Mouse (Mus musculus) MEL (cell line): ENCODE measurements around the gene Atp13a3. TPM values are rescaled to one million over a fixed set of nuclear protein-coding genes. Genes with fewer than 3 reads are reported as not detected.

Experiments used
- DNase-seq: peaks from one replicate; pipeline ENCODE4 v3.0.0; 2011; ENCODE audit warnings: low read depth, low spot score
- H3K27ac ChIP-seq: 2 replicates; pipeline ENCODE4 v1.5.1; 2012; ENCODE audit warnings: low read depth, mild to moderate bottlenecking, control low read depth, low read length, moderate library complexity; ENCODE audit not compliant: control insufficient read depth
- H3K27me3 ChIP-seq, 2 experiments: fragments of 150-350 bp in 1 of 2; sonication (generic) in 1 of 2; 2 replicates each; pipeline ENCODE4 v1.6.1; 2012; ENCODE audit warnings: low read length in 2 of 2, mild to moderate bottlenecking in 2 of 2, improper control_type of control experiment in 1 of 2, moderate library complexity in 1 of 2; ENCODE audit not compliant: insufficient read depth in 2 of 2, control insufficient read depth in 1 of 2
- H3K36me3 ChIP-seq, 2 experiments: 2 replicates each; pipeline ENCODE4 v1.6.1; 2012 to 2014; ENCODE audit warnings: low read length in 2 of 2, improper control_type of control experiment in 1 of 2, inconsistent platforms in 1 of 2, mild to moderate bottlenecking in 1 of 2; ENCODE audit not compliant: insufficient read depth in 2 of 2, control insufficient read depth in 1 of 2
- H3K4me1 ChIP-seq, 2 experiments: fragments of 150-350 bp in 1 of 2; sonication (generic) in 1 of 2; 2 replicates each; pipeline ENCODE4 v1.6.1; 2012; ENCODE audit warnings: low read length in 2 of 2, improper control_type of control experiment in 1 of 2, mild to moderate bottlenecking in 1 of 2; ENCODE audit not compliant: insufficient read depth in 2 of 2, control insufficient read depth in 1 of 2
- H3K4me3 ChIP-seq, 2 experiments: fragments of 150-350 bp in 1 of 2; sonication (generic) in 1 of 2; 2 replicates each; pipeline ENCODE4 v1.5.1; 2012; ENCODE audit warnings: low read depth in 2 of 2, low read length in 2 of 2, mild to moderate bottlenecking in 2 of 2, moderate library complexity in 2 of 2, control low read depth in 1 of 2, improper control_type of control experiment in 1 of 2; ENCODE audit not compliant: control insufficient read depth in 1 of 2, insufficient read depth in 1 of 2
- H3K79me2 ChIP-seq: 2 replicates; pipeline ENCODE4 v1.6.1; 2012; ENCODE audit warnings: mild to moderate bottlenecking, low read length, moderate library complexity; ENCODE audit not compliant: control insufficient read depth, poor library complexity, insufficient read depth
- H3K9ac ChIP-seq: 2 replicates; pipeline ENCODE4 v1.6.1; 2012; ENCODE audit warnings: low read depth, mild to moderate bottlenecking, control low read depth, low read length, moderate library complexity; ENCODE audit not compliant: control insufficient read depth, poor library complexity, severe bottlenecking
- H3K9me3 ChIP-seq: fragments of 150-350 bp; sonication (generic); replicated peaks from 2 replicates; pipeline ENCODE4 v1.6.1; 2012; ENCODE audit warnings: mild to moderate bottlenecking, low read length, improper control_type of control experiment, moderate library complexity; ENCODE audit not compliant: insufficient read depth
- CHD1 ChIP-seq: IDR thresholded peaks from 2 replicates; pipeline ENCODE4 v1.6.1; 2012; ENCODE audit warnings: low read depth, mild to moderate bottlenecking, inconsistent platforms, low read length, improper control_type of control experiment
- CTCF ChIP-seq, 3 experiments: IDR thresholded peaks in 2 of 3; conservative IDR thresholded peaks in 1 of 3; 2 replicates each; pipeline ENCODE4 v1.5.1; 2011 to 2012; ENCODE audit warnings: low read length in 3 of 3, low read depth in 2 of 3, mild to moderate bottlenecking in 2 of 3, improper control_type of control experiment in 1 of 3, inconsistent platforms in 1 of 3, mixed read lengths in 1 of 3, moderate library complexity in 1 of 3; ENCODE audit not compliant: control insufficient read depth in 1 of 3, insufficient read depth in 1 of 3, poor library complexity in 1 of 3, severe bottlenecking in 1 of 3
- E2F4 ChIP-seq: IDR thresholded peaks from 2 replicates; pipeline ENCODE4 v1.6.1; 2011; ENCODE audit warnings: low read depth, low read length, improper control_type of control experiment, borderline replicate concordance
- ETS1 ChIP-seq: IDR thresholded peaks from 2 replicates; pipeline ENCODE4 v1.6.1; 2012; ENCODE audit warnings: low read depth, mild to moderate bottlenecking, inconsistent platforms, low read length, improper control_type of control experiment, moderate library complexity
- GABPA ChIP-seq: IDR thresholded peaks from 2 replicates; pipeline ENCODE4 v1.6.1; 2012; ENCODE audit warnings: low read depth, mild to moderate bottlenecking, inconsistent platforms, low read length, improper control_type of control experiment, moderate library complexity
- MAZ ChIP-seq: IDR thresholded peaks from 2 replicates; pipeline ENCODE4 v1.6.1; 2012; ENCODE audit warnings: low read depth, mild to moderate bottlenecking, inconsistent platforms, low read length, improper control_type of control experiment
- MEF2A ChIP-seq: IDR thresholded peaks from 2 replicates; pipeline ENCODE4 v1.6.1; 2014; ENCODE audit warnings: low read depth, mild to moderate bottlenecking, inconsistent platforms, low read length, improper control_type of control experiment; ENCODE audit not compliant: poor library complexity, insufficient replicate concordance, severe bottlenecking; ENCODE audit errors: extremely low read depth
- MXI1 ChIP-seq: IDR thresholded peaks from 2 replicates; pipeline ENCODE4 v1.6.1; 2011; ENCODE audit warnings: mild to moderate bottlenecking, low read depth, low read length, improper control_type of control experiment
- MYB ChIP-seq: IDR thresholded peaks from 2 replicates; pipeline ENCODE4 v1.6.1; 2011; ENCODE audit warnings: mild to moderate bottlenecking, low read depth, low read length, improper control_type of control experiment
- MYC ChIP-seq: IDR thresholded peaks from 2 replicates; pipeline ENCODE4 v1.6.1; 2011; ENCODE audit warnings: low read depth, mild to moderate bottlenecking, low read length, improper control_type of control experiment, moderate library complexity
- POLR2AphosphoS2 ChIP-seq: IDR thresholded peaks from 2 replicates; pipeline ENCODE4 v1.6.1; 2011; ENCODE audit warnings: low read length, improper control_type of control experiment
- POLR2AphosphoS5 ChIP-seq: IDR thresholded peaks from 2 replicates; pipeline ENCODE4 v1.6.1; 2012; ENCODE audit warnings: low read depth, borderline replicate concordance, mild to moderate bottlenecking, inconsistent platforms, low read length, moderate library complexity, mixed read lengths
- SIN3A ChIP-seq: IDR thresholded peaks from 2 replicates; pipeline ENCODE4 v1.6.1; 2012; ENCODE audit warnings: low read length, improper control_type of control experiment, inconsistent platforms
- TAL1 ChIP-seq: IDR thresholded peaks from 2 replicates; pipeline ENCODE4 v1.6.1; 2012; ENCODE audit warnings: mild to moderate bottlenecking, inconsistent platforms, low read length, moderate library complexity, mixed read lengths
- TBP ChIP-seq: IDR thresholded peaks from 2 replicates; pipeline ENCODE4 v1.8.0; 2011; ENCODE audit warnings: low read depth, low read length, improper control_type of control experiment
- TCF12 ChIP-seq: IDR thresholded peaks from 2 replicates; pipeline ENCODE4 v1.6.1; 2014; ENCODE audit warnings: low read depth, mild to moderate bottlenecking, inconsistent platforms, low read length, improper control_type of control experiment, moderate library complexity
- UBTF ChIP-seq: IDR thresholded peaks from 2 replicates; pipeline ENCODE4 v1.6.1; 2012; ENCODE audit warnings: low read depth, mild to moderate bottlenecking, inconsistent platforms, low read length, improper control_type of control experiment, moderate library complexity, borderline replicate concordance; ENCODE audit not compliant: insufficient read depth
- ZC3H11A ChIP-seq: IDR thresholded peaks from 2 replicates; pipeline ENCODE4 v1.6.1; 2012; ENCODE audit warnings: low read depth, mild to moderate bottlenecking, inconsistent platforms, low read length, improper control_type of control experiment
- polyA plus RNA-seq, 2 experiments: library from polyadenylated mRNA; stranded (reverse) in 1 of 2; unstranded in 1 of 2; fragments of >175 nt in 1 of 2; fragments of >200 nt in 1 of 2; gene quantifications; 2 replicates each; pipeline versions ENCODE4 v1.2.1 to v1.2.4; 2012; ENCODE audit warnings: low replicate concordance in 2 of 2, low read depth in 1 of 2; ENCODE audit not compliant: insufficient read length in 2 of 2, insufficient read depth in 1 of 2, missing spikeins in 1 of 2
- total RNA-seq: library from RNA; depleted of rRNA; stranded (reverse); fragments of 300-350 nt; gene quantifications from 2 replicates; pipeline ENCODE4 v1.2.3, GENCODE M21; 2012

Atp13a3 gene
- total and polyA plus RNA-seq, 3 experiments = 93.3 to 120 (median 117) TPM

- no peaks in the 10 kb centered on the region for H3K79me2 ChIP-seq
- no peaks in the 10 kb centered on the region for H3K9me3 ChIP-seq
- H3K27ac ChIP-seq = no peak overlapping the region
- TF ChIP-seq MYC (no peak), E2F4 (no peak), GABPA (no peak), MYB (no peak), TCF12 (no peak), MEF2A (no peak), POLR2AphosphoS2 (no peak), UBTF (no peak), CTCF (IDR thresholded peaks at IDR 0.05 in 2 of 3, conservative IDR thresholded peaks at IDR 0.05 in 1 of 3; ENCODE audit: control insufficient read depth in 1 of 3, insufficient read depth in 1 of 3, low read depth in 2 of 3, low read length in 3 of 3, poor library complexity in 1 of 3, severe bottlenecking in 1 of 3) (no peak), CHD1 (no peak), SIN3A (no peak)
- TF ChIP-seq, all 39 proteins: peak for 0
- H3K9ac ChIP-seq = no peak overlapping the region
- peaks cover 0 to 19% of the 10 kb centered on the region in 2 experiments; a peak in 2 of 4 replicates for H3K36me3 ChIP-seq
- no peak overlapping the region for H3K4me3 ChIP-seq
- DNase-seq = no peak
- no peaks in the 10 kb centered on the region for H3K27me3 ChIP-seq
- H3K4me1 ChIP-seq = peaks cover 17 to 19% of the 10 kb centered on the region in 2 experiments
Observed at GRCm38 (mm10) chr16:30436276-30436675, 30.5 kb upstream of the Atp13a3 start.

GRCm38 (mm10) chr16:30435393-30435792 is 29.6 kb upstream of the Atp13a3 start:
- no peak for DNase-seq
- H3K79me2 ChIP-seq = no peaks in the 10 kb centered on the region
- H3K27ac ChIP-seq = no peak overlapping the region
- H3K27me3 ChIP-seq = no peaks in the 10 kb centered on the region
- TF ChIP-seq MXI1 = no peak
- TF ChIP-seq TBP = no peak
- TF ChIP-seq MAZ = no peak
- TF ChIP-seq TAL1 = no peak
- no peak for TF ChIP-seq ZC3H11A
- TF ChIP-seq ETS1 = no peak
- no peak for TF ChIP-seq E2F4
- TF ChIP-seq POLR2AphosphoS5 = no peak
- H3K9ac ChIP-seq = no peak overlapping the region
- H3K4me3 ChIP-seq = no peak overlapping the region
- H3K9me3 ChIP-seq = no peaks in the 10 kb centered on the region
- H3K36me3 ChIP-seq = peaks cover 0 to 28% of the 10 kb centered on the region in 2 experiments; a peak in 2 of 4 replicates
- peaks cover 23 to 25% of the 10 kb centered on the region in 2 experiments for H3K4me1 ChIP-seq
